Mouse (Mus musculus): ENCODE data around the gene Fxr2. TPM values are rescaled to one million over a fixed set of nuclear protein-coding genes. Genes with fewer than 3 reads are reported as not detected.

The Fxr2 gene
- polyA plus RNA-seq, 1 experiment: 9.7 TPM

DNA sequence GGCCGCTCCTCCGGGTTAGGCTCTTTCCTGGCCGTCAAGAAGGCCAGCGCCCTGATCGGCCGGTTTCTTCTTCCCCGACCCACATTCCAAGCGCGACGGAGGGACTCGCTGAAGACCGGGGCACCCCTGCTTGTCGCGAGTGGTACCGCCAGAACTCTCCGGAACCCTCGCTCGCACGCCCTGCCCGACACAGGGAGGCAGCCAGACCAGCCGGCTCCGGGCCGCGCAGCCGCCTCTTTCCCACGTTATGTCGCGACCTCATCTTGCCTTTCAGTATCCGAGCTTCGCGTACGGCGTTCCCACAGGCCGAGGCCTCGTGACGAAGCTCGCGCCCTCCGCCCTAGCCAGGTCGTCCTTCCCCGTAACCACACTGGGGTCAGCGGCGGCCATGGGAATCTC, 38.9 kb downstream of the Fxr2 start:
- H3K9me3 ChIP-seq (ENCODE audit: control insufficient read depth, low read length): no peaks in the 10 kb centered on the region
- no peak for TF ChIP-seq GATA1 (IDR thresholded peaks at IDR 0.05; ENCODE audit: low read length)
- TF ChIP-seq TAL1 (IDR thresholded peaks at IDR 0.05; ENCODE audit: low read length): no peak
- H3K27me3 ChIP-seq (ENCODE audit: control insufficient read depth): no peaks in the 10 kb centered on the region
- peak overlapping the region; percentile 74 for H3K4me3 ChIP-seq (replicated peaks)
- H3K36me3 ChIP-seq (ENCODE audit: control insufficient read depth): peaks cover 84% of the 10 kb centered on the region
- peaks cover 67% of the 10 kb centered on the region for H3K4me1 ChIP-seq (ENCODE audit: control insufficient read depth)

DNA sequence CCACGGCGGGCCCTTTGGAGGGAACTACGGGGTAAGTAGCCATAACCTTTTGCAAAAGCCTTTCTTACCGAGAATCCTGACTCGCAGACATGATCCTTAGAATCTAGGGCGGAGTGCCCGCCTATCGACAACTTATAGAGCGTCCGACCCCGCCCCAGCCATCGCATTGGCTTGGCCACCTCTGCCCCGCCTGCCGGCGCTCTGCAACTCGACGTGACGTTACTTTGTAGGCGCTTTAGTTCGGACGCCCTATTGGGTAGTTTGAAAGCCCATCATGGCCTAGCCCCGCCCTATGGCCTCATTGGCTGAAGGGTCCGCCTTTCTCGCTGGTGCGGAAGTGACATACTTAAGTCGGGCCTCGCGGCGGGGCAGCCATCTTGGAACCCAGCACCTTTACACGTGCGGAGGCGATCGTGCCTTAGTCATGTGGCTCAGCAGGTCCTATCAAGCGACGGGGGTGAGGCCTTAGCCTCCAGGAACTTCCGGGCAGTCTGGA, 39.5 kb downstream of the Fxr2 start, which contains the start of gene Eif4a1:
Gene Eif4a1 (minus strand): TSS at position 213 of the 496 bp plus-strand sequence.
- peaks cover 67% of the 10 kb centered on the region for H3K4me1 ChIP-seq (ENCODE audit: control insufficient read depth)
- no peaks in the 10 kb centered on the region for H3K9me3 ChIP-seq (ENCODE audit: control insufficient read depth, low read length)
- no peaks in the 10 kb centered on the region for H3K27me3 ChIP-seq (ENCODE audit: control insufficient read depth)
- TF ChIP-seq TAL1 (IDR thresholded peaks at IDR 0.05; ENCODE audit: low read length) (no peak), GATA1 (IDR thresholded peaks at IDR 0.05; ENCODE audit: low read length) (no peak)
- peak within 1 kb of the TSS; percentile 74 for H3K4me3 ChIP-seq (replicated peaks)
- peaks cover 85% of the 10 kb centered on the region for H3K36me3 ChIP-seq (ENCODE audit: control insufficient read depth)

DNA sequence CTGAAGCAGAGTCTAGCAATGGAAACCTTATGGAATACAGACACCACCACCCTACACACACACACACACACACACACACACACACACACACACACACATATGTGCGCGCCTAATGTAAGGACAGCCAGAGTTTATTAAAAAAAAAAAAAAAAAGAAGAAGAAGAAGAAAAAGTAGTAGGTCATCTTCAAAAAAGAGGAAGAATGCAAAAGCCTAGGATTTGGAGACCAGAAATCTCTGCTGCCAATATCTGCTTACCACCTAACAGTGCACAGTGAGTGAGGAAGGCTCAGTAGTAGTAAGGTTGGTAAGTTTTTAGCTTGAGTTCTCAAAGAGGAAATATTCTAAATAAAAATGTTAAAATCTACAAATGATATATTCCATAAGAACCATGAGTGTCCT, 46.4 kb downstream of the Fxr2 start:
- peaks cover 60% of the 10 kb centered on the region for H3K36me3 ChIP-seq (ENCODE audit: control insufficient read depth)
- TF ChIP-seq GATA1 (IDR thresholded peaks at IDR 0.05; ENCODE audit: low read length) (no peak), TAL1 (IDR thresholded peaks at IDR 0.05; ENCODE audit: low read length) (no peak)

GRCm38 (mm10) chr11:69680136-69680855, 47.5 kb downstream of the Fxr2 start:
- Histone ChIP-seq H3K9me3 (ENCODE audit: control insufficient read depth, low read length) (no peaks in the 10 kb centered on the region), H3K4me3 (replicated peaks) (peak overlapping the region; percentile 91), H3K4me1 (ENCODE audit: control insufficient read depth) (peaks cover 46% of the 10 kb centered on the region), H3K27me3 (ENCODE audit: control insufficient read depth) (0 out of 2 replicates have a peak, but pooled peaks cover 2% of the 10 kb centered on the region), H3K36me3 (ENCODE audit: control insufficient read depth) (peaks cover 49% of the 10 kb centered on the region)
- TF ChIP-seq GATA1 (IDR thresholded peaks at IDR 0.05; ENCODE audit: low read length) (no peak), TAL1 (IDR thresholded peaks at IDR 0.05; ENCODE audit: low read length) (no peak)

More for the DNA sequence above, 46.4 kb downstream of the Fxr2 start:
- Histone ChIP-seq H3K9me3 (ENCODE audit: control insufficient read depth, low read length) (no peaks in the 10 kb centered on the region), H3K4me1 (ENCODE audit: control insufficient read depth) (peaks cover 54% of the 10 kb centered on the region), H3K4me3 (replicated peaks) (no peak overlapping the region), H3K27me3 (ENCODE audit: control insufficient read depth) (no peaks in the 10 kb centered on the region)

GRCm38 (mm10) chr11:69681314-69682208, 48.8 kb downstream of the Fxr2 start, which contains the start of gene Senp3:
Senp3 (minus strand) TSS chr11:69682084.
- Histone ChIP-seq H3K36me3 (ENCODE audit: control insufficient read depth) (peaks cover 36% of the 10 kb centered on the region), H3K27me3 (ENCODE audit: control insufficient read depth) (peaks cover 2% of the 10 kb centered on the region; the same call in 1 of the 2 replicates), H3K4me1 (ENCODE audit: control insufficient read depth) (peaks cover 42% of the 10 kb centered on the region), H3K4me3 (replicated peaks) (peak within 1 kb of the TSS; percentile 91), H3K9me3 (ENCODE audit: control insufficient read depth, low read length) (no peaks in the 10 kb centered on the region)
- TF ChIP-seq TAL1 (IDR thresholded peaks at IDR 0.05; ENCODE audit: low read length) (no peak), GATA1 (IDR thresholded peaks at IDR 0.05; ENCODE audit: low read length) (no peak)

GRCm38 (mm10) chr11:69682209-69682839, 49.5 kb downstream of the Fxr2 start:
- Histone ChIP-seq H3K4me3 (replicated peaks) (peak overlapping the region; percentile 91), H3K9me3 (ENCODE audit: control insufficient read depth, low read length) (no peaks in the 10 kb centered on the region), H3K4me1 (ENCODE audit: control insufficient read depth) (peaks cover 40% of the 10 kb centered on the region), H3K27me3 (ENCODE audit: control insufficient read depth) (peaks cover 7% of the 10 kb centered on the region), H3K36me3 (ENCODE audit: control insufficient read depth) (peaks cover 28% of the 10 kb centered on the region)
- no peak for TF ChIP-seq GATA1 (IDR thresholded peaks at IDR 0.05; ENCODE audit: low read length)
- TF ChIP-seq TAL1 (IDR thresholded peaks at IDR 0.05; ENCODE audit: low read length): no peak

GRCm38 (mm10) chr11:69682840-69683533, 50.2 kb downstream of the Fxr2 start:
- peaks cover 7% of the 10 kb centered on the region for H3K27me3 ChIP-seq (ENCODE audit: control insufficient read depth)
- H3K4me3 ChIP-seq (replicated peaks): peak overlapping the region; percentile 91
- TF ChIP-seq GATA1 (IDR thresholded peaks at IDR 0.05; ENCODE audit: low read length) (no peak), TAL1 (IDR thresholded peaks at IDR 0.05; ENCODE audit: low read length) (no peak)
- H3K9me3 ChIP-seq (ENCODE audit: control insufficient read depth, low read length): no peaks in the 10 kb centered on the region
- peaks cover 40% of the 10 kb centered on the region for H3K4me1 ChIP-seq (ENCODE audit: control insufficient read depth)
- H3K36me3 ChIP-seq (ENCODE audit: control insufficient read depth): peaks cover 23% of the 10 kb centered on the region

DNA sequence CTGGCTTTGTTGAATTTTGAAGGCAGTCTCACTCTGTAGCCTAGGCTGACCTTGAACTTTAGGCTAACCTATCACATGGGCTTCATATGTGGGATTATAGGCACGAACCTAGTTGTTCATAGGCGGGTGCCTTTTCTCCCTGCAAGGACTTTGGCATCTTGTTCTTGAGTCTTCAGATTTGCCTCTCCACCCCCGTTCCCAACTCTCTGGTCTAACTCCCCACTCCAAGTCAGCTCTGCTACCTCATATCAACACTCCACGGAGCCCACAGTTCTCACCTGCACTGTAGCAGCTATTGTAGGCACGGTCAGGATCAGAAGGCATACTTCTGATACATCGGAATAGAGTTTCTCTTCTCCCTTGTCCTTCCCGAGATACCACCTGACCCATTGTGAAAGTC, 50.8 kb downstream of the Fxr2 start:
- Histone ChIP-seq H3K9me3 (ENCODE audit: control insufficient read depth, low read length) (no peaks in the 10 kb centered on the region), H3K36me3 (ENCODE audit: control insufficient read depth) (peaks cover 17% of the 10 kb centered on the region), H3K4me3 (replicated peaks) (no peak overlapping the region), H3K27me3 (ENCODE audit: control insufficient read depth) (peaks cover 7% of the 10 kb centered on the region), H3K4me1 (ENCODE audit: control insufficient read depth) (peaks cover 40% of the 10 kb centered on the region)
- TF ChIP-seq GATA1 (IDR thresholded peaks at IDR 0.05; ENCODE audit: low read length) (no peak), TAL1 (IDR thresholded peaks at IDR 0.05; ENCODE audit: low read length) (no peak)
